Mouse (Mus musculus): ENCODE measurements around the gene Bco2.

The Bco2 gene

DNA sequence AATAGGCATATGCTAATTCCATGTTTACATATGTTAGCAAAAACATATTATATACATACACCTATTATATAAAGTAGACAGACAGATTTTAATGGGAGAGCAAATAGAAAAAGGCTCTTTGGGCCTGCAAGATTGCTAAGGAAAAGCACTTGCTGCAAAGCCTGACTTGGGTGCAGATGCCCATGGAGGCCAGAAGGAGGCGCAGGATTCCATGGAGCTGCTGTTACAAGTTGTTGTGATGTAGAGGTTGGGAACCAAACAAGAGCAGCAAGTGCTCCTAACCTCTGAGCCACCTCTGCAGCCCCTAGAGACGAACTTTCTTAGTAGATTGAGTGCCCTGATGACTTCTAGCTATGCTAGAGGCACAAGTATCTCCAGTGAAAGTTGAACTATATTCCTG lies 36.2 kb downstream of the Bco2 start:
- no peak for DNase-seq (ENCODE audit: inconsistent ontology term)

DNA sequence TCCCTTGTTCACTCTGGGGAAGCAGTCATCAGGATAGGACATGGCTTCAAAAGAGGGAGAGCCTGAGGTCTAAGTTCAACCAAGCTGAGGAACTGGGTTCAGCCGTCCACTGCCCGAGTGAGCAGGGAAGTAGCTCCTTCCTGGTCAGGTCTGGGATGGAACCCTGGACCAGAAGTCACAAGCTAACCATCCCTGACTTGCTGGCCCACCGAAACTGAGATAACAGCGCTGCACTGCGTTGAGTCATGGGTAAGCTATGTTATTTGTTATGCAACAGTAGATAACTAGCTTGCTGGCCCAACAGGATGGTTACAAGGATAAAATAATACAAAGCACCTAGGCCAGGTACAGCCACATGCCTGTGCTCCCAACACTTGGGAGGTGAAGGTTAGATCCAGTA lies 39.5 kb downstream of the Bco2 start:
- no peak for DNase-seq (ENCODE audit: inconsistent ontology term)

GRCm38 (mm10) chr9:50507570-50507969 lies 47.4 kb downstream of the Bco2 start:
- DNase-seq (ENCODE audit: inconsistent ontology term) = no peak

DNA sequence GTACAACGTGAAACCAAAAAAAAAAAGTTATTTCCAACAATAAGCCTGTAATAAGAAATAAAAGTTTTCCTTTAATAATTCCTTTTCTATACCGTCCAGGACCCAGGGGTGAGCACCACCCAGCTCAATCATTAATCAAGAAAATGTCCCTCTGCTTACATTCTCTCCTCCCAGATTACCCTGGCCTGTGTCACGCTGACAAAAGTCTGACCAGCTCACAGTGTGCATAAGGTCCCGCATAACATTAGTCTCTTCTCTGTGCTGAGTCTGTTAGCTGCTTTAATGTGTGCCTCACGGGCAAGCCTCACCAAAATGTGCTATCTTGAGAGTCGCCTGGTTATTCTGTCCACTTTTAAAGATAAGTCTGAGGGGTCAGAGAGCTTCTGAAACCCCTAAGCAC lies 49.6 kb downstream of the Bco2 start:
- DNase-seq (ENCODE audit: inconsistent ontology term) = no peak

DNA sequence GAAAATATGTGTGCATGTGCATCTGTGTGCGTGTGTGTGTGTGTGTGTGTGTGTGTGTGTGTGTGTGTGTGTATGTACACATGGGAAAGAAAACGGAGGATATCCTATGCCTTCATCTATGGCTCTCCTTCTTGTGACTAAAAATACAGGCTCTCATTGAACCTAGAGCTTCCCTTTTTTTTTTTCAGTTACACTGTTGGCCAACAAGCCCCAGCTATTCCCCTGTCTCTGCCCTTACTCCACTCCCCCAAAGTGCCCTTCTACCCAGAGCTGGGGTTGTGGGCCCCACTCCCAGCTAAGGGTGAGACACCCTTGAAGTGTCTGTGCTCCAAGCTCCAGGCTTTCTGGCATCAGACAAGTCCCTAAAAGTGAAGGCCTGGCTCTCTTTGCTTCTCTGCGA lies 52.0 kb downstream of the Bco2 start:
- DNase-seq (ENCODE audit: inconsistent ontology term) = no peak

GRCm38 (mm10) chr9:50500974-50501501 lies 53.9 kb downstream of the Bco2 start:
- DNase-seq (ENCODE audit: inconsistent ontology term) = peak; percentile 76

- peak; percentile 68 for DNase-seq (ENCODE audit: inconsistent ontology term)
Measured at GRCm38 (mm10) chr9:50500467-50500973, 54.5 kb downstream of the Bco2 start.

DNA sequence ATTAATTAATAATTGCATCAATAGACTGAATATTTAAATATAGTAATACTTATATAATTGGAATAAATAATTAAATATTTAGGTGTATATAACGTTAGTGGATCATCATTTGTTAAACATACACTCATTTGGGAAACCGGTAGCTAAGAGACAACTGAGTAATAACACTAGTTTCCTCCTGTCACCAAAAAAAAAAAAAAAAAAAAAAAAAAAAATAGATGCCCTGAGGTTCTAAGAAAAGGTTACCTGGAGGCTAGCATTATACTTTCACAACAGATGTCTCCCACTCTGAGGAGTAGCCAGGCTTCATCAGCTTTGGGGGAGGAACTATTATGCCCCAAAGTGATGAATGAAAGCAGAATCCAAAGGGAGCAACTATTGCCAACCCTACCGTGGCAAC lies 55.2 kb downstream of the Bco2 start:
- no peak for DNase-seq (ENCODE audit: inconsistent ontology term)

- DNase-seq (ENCODE audit: inconsistent ontology term) = no peak
Measured at GRCm38 (mm10) chr9:50498815-50499214, 56.2 kb downstream of the Bco2 start.

GRCm38 (mm10) chr9:50497536-50497935 lies 57.4 kb downstream of the Bco2 start:
- no peak for DNase-seq (ENCODE audit: inconsistent ontology term)

DNA sequence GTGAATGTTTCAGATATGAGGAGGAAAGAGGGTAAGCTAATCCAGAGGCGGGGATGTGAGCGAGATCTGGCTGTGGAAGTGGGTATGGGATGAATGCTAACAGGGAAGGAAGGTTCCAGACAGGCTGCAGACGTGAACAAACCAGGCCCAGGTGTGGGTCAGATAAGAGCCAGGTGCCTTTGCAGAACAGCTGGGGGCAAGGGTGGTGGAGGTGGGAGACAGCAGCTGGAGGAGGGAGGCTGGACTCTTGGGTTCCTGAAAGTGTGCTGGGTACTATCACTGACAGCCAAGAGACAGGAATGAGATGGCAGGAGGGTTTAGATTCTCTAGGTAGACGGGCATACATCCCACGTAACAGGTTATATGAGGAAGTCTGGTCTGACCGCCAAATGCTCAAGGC lies 57.9 kb downstream of the Bco2 start:
- no peak for DNase-seq (ENCODE audit: inconsistent ontology term)

DNA sequence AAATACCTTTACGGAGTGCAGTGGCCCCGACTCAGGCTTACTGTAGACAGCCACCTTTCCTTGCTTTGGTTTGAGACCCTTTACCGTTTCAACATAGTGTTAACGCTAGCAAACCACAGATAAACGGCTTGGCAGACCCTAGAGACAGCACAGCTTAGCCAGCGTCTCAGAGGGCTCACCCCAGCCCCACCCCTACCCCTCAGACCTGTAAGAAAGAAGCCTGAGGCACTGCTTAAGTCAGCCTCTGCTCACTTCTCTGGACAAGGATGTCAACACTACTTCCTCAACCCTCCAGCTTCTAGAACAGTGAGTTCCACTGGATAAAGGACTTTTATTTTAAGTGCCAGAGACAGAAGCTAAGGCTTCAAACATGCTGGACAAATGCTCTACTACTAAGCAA lies 58.4 kb downstream of the Bco2 start:
- no peak for DNase-seq (ENCODE audit: inconsistent ontology term)

DNA sequence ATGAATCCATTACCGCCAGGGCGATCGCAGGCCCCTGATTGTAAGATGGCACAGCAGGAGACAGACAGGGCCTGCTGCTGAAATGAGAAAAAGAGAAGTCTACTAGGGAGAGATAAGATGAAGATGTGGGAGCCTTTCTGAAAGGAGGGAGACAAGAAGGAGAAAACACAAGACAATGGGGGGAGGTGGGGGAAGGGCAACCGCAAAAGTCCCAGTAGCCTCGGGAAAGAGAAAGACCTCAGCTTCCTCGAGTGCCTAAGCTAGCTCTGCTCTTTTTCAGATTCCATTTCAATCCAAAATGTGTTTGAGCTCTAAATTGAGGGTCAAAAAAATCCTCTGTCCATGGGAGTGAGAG lies 58.9 kb downstream of the Bco2 start:
- no peak for DNase-seq (ENCODE audit: inconsistent ontology term)

GRCm38 (mm10) chr9:50495405-50496150 lies 59.4 kb downstream of the Bco2 start:
- DNase-seq (ENCODE audit: inconsistent ontology term) = no peak

DNA sequence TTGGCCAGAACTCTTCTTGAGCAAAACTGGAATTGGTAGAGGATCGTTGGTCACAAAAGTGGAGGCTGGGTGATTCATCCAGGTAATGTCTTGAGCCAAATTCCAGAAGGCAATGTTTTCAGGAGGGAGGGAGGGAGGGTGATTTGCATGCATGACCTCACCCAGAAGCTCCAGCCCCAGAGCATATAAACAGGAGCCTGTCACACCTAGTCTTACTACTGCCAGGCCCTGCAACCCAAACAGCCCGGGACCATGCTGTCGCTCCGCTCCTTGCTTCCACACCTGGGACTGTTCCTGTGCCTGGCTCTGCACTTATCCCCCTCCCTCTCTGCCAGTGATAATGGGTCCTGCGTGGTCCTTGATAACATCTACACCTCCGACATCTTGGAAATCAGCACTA lies 60.7 kb downstream of the Bco2 start, which contains the start of gene Plet1:
Gene Plet1 (plus strand): TSS at position 215 of the 400 bp plus-strand sequence.
- no peak for DNase-seq (ENCODE audit: inconsistent ontology term)

GRCm38 (mm10) chr9:50493777-50494176 lies 61.2 kb downstream of the Bco2 start:
- DNase-seq (ENCODE audit: inconsistent ontology term) = no peak

DNA sequence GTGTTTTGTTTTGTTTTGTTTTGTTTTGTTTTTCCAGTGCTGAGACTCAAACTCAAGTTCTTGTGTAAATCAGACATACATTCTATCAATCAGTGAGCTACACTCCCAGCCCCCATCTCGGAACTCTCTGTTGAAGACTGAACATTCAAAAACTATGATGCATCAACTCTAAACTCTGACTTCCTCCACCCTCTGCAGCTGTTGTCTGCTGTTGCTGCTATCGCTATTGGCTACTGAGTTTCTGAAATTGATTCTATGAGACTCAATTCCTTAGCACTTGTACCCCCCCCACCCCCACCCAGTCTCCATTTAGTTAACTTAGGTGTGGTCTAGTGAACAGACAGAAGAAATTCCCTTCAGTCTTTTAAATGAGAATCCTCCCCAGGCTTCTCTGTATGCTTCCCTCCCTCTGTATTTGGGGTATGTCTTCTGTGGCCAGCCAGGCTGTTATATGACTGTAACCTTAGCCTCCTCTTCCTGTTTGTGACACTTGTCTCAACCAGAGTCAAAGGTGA lies 63.4 kb downstream of the Bco2 start:
- DNase-seq (ENCODE audit: inconsistent ontology term) = no peak

DNA sequence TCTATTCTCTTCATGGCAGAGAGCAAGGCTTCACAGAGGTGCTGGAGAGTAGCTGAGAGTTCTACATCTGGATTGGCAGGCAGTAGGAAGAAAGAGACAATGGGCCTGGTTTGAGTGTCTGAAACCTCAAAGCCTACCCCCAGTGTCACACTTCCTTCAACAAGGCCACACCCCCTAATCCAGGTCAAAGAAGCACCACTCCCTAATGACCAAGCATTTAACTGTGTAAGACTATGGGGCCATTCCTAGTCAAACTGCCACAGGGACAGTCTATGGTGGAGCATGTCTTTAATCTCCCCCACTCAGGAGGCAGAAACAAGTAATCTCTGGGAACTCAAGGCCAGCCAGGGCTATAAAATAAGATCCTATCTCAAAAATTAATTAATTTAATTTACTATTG lies 64.1 kb downstream of the Bco2 start:
- DNase-seq (ENCODE audit: inconsistent ontology term) = no peak

GRCm38 (mm10) chr9:50485521-50485920 lies 69.5 kb downstream of the Bco2 start:
- no peak for DNase-seq (ENCODE audit: inconsistent ontology term)
